Mouse (Mus musculus) CD4-positive, CD25-positive, alpha-beta regulatory T cell, adult 2 months (primary cell): ENCODE data around the gene Col9a3.

Experiments
- DNase-seq: peaks from one replicate; pipeline ENCODE4 v3.0.0-alpha.2; 2012; ENCODE audit warnings: low read depth, low spot score

The Col9a3 gene

DNA sequence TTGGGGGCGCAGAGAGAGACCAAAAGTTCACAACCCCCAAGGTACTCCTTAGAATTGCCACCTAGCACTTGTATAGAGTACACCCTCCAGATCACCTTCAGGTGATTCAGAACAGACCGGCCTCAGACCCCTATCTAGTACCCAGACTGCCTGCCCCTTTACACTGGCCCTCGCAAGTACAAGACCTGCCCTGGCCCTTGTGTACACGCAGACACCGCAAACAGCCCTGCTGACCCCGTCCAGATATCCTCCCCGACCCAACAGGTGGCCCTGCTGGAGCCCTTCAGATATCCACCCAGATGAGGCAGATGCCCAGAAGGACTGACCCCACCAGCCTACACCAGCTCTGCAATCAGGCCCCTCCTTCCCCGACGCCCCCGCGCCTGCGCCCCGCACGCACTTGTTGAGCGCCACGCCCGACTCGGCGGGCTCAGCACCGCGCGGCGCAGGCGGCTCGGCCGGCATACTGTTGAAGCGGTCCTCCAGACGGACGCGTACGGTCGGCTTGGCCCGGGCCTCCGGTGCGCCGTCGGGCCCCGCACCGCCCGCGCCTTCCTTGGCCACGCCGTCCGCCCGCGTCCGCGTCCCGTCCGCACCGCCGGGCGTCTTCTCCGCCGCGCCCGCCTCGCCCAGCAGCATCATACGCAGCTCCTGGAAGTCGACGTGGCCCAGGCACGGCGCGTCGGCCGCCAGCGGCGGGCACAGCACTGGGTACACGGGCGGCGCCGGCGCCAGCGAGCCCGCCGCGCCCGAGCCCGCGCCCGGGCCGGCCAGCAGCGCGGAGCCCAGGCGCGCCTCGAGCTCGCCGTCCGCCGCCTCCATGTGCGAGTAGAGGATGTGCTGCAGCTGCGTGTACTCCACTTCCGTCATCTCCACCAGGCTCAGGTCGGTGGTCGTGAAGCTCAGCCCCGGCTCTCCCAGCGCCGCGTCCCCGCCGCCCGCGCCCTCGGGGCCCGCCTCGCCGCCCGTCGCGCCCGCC is 44.3 kb downstream of the Col9a3 start:
- no peak for DNase-seq

DNA sequence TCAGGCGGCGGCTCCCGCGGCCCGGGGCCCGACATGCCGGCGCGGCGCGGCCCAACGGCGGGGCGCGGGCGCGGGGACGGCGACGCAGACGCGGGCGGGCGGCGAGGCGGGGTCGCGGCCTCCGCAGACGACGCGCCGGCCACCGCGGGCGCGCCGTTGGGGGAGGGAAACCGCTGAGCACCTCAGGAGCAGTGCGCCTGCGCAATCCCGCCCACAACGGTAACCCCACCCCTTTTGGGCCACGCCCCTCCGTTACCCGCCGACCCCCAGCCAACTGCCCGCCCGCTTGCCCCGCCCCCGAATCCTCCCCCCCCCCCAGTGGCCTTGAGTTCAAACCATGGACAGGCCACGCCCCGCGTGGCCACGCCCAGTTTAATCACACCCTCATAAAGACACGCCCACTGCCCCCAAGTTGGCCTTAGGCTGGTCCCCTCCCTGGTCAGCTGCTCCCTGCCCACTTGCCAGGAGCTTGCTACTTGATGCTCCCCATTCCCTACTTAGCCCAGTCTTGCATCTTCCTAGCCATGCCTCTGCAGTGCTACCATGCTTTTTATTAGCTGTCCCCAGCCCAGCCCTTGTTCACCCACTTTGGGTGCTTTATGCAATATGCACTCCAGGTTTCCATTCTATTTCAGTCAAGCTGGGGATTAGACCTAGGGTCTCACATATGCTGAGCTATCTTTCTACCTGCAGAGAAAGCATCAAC is 45.1 kb downstream of the Col9a3 start, which contains the start of gene Tcfl5:
TSS of gene Tcfl5 (minus strand) at position 154 of the 706 bp plus-strand sequence.
- DNase-seq, result no peak

DNA sequence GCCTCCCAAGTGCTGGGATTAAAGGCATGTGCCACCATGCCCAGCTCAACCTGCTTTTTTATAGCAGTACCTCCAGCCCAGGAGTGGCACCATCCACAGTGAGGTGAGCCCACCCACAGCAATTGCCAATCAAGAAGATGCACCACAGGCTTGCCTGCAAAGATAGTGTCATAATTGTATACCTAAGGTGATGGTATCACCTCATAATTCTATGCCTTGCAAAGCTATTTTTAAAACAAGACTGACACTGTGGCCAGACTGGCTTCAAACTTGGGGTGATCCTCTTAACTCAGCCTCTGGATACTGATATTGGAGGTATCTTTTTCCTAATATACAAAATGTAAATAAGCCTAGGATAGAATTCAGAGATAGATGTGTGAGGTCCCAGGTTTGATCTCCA is 46.0 kb downstream of the Col9a3 start:
- DNase-seq, result no peak

DNA sequence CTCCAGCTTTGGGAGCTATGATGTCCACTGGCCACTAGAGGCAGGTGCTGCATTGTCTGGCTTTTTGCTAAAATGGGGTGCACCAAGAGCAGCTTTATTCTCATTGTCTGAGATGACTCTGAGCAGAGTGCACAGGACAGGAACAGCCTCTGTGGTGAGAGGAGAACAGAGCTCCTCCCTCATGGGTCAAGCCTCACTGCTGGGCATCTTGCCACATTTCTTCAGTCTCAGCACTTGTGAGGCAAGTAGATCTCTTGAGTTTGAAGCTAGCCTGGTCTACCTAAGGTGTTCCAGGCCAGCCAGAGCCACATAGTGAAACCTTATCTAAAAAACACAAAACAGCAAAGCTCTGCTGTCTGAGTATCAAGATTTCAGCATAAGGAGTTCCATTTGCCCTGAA is 49.3 kb downstream of the Col9a3 start:
- DNase-seq, result no peak

DNA sequence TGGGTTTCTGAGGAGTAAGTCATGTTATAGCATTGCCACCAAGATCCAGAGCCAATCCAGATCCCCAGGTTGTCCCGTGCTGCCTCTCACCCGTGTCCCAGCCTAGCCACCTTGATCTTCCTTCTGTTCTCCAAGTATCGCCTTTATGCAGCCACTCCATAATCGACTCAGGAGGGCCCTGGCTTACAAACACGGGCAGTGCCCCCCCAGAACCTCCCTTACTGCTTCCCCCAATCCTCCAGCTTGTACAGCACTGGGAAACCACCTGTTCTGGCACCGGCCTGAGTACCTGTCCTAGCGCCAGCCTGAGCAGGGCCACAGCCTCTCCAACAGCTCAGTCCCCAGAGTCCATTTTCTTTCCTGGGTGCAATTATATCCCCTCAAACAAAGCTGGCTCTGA is 57.1 kb downstream of the Col9a3 start:
- DNase-seq, result no peak

DNA sequence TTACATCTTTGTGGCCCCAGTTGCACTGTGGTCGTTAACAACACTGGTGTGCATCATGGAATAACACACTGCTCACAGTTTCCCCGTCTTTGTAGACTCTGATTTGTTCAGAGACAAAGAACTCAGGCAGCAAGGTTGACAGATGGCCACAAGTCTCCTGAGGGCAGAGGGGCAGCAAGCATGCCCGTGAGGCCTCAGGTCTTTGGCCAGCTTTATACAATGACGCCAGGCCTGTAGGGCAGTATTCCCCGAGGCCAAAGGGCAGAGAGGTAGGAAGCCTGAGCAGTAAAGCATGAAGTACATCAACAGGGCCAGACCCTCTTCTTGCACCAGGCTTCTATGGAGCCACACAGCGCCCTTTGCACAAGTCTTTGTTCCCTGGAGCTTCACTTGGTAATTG is 57.6 kb downstream of the Col9a3 start:
- DNase-seq, result no peak

DNA sequence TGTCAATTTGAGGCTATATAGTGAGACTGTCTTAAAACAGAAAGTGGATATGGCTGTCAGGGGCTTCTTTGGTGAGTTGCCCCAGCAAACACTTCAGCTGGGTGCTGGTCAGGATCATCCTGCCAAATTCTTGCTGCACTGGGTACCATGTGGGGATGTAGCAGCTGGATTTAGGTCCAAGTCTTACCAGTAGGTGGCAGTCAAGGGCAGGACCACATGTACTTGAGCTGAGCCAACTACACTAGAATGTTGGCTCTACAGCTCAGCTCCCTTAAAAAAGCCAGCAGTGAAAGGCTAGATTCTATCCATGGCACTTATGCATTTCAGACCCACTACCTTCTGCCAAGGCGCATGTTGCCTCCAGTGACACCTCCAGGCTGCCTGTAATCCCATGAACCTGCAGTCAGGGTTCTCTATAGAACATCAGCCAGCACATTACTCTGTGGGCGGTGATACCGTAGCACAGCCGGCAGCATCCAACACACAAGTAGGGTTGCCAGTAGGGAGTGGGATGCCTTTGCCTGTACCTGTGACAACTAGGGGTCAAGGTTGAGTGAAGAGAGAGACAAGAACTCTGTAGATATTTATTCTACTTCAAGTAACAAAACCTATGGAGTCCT is 59.9 kb downstream of the Col9a3 start:
- DNase-seq, result peak; percentile 89

DNA sequence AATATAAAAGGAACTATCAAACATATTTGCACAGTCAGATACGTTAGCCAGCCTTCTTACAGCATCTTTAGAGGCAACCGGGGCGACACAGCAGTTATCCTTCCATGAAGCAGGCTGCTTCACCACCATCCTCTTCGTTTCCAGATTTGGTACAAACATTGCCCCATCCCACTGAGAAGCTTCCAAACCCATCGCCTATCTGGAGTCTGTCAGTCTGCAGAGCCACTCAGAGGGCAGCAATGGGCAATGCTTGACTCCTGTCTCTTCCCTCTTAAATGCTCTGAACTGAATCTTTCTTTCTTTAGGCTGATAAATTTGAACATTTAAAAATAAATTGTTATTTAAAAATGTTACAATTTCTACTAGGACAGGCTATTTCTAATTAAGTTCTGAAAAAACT is 60.8 kb downstream of the Col9a3 start:
- no peak for DNase-seq

DNA sequence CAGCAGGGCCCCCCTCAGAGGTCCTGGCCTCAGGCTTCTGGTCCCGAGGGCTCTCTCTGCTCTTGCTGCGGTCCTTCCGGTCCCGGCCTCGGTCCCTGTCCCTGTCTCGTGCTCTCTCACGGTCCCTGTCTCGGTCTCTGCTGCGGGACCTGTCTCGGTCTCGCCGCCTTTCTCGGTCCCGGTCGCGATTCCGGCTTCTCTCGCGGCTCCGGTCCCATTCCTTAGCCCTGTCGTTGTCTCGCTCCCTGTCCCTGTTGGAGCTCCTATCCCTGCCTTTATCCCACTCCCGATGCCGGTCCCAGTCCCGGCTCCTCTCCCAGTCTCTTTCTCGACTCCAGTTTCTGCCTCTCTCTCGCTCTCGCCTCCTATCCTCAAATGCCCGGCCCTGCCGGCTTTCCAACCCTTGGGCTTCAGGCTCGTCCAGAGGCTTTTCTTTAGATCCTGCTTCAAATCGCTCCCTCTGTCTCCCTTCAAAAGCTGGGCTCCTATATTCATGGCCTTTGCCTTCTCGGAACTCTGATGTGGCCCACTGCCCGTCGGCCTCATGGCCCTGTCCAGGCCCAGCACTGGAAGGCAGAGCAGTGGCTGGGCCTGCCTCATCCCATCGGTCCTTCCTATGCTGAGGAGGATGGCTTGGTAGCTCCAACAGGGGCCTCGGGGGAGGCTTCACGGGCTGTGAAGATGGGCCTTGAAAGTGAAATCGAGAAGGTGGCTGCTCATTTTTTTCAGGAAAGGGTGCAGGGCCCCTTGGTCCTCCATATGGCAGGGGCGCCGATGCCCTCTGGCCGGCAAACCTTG is 62.0 kb downstream of the Col9a3 start:
- no peak for DNase-seq

DNA sequence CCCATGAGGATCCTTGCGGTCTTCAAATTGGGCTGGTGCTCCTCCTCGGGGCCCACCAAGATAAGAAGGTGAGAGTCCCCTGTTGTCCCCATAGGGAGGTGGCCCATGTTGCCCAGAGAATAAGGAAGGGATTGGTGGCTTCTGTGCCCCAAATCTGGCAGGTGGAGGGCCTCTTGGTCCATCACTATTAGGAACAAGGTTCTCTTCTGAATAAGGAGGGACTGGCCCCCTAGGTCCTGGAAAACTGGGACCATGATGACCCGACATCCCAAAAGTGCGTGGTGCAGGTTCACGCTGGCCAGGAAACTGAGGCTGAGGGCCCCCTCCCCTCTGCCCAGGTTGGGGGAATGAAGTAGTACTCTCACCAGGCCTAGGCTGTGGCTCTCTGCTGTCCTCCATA is 62.9 kb downstream of the Col9a3 start:
- DNase-seq, result no peak

DNA sequence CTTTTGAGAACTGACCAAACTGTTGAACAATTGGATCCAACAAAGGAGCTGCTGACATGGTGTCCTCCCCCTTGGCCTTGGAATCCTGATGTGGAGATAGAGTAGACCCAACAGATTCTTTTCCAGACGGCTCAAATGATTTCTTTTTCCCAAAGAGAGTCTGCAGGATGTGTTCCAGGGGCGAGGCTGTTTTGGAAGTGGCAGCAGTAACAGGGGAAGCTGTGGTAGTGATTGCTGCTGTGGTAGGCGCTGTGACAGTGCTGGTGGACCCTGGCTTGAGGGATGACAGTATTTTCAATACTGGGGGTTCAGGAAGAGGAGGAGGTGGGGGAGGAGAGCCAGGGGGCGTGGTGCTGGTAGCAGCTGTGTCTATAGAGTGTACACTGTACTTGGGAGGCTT is 64.4 kb downstream of the Col9a3 start:
- DNase-seq, result no peak
